Mouse (Mus musculus) myocyte (in vitro differentiated cells): ENCODE results near the gene Adcy1.

ENCODE experiments used
- CEBPB ChIP-seq: IDR thresholded peaks from 2 replicates; pipeline ENCODE4 v1.6.1; 2011; ENCODE audit warnings: mild to moderate bottlenecking, moderate library complexity; ENCODE audit not compliant: poor library complexity, insufficient read depth, severe bottlenecking
- MAX ChIP-seq: IDR thresholded peaks from one replicate; pipeline ENCODE4 v1.6.1; 2011; ENCODE audit warnings: low read depth, mild to moderate bottlenecking, control low read depth
- MYOD1 ChIP-seq, 3 experiments: IDR thresholded peaks; one replicate each; pipeline ENCODE4 v1.6.1; 2011; ENCODE audit warnings: control low read depth in 2 of 3, low read depth in 2 of 3, mild to moderate bottlenecking in 2 of 3, moderate library complexity in 1 of 3; ENCODE audit not compliant: insufficient read length in 2 of 3, control insufficient read depth in 1 of 3
- MYOG ChIP-seq, 3 experiments: IDR thresholded peaks; one replicate each; pipeline ENCODE4 v1.6.1; 2011; ENCODE audit warnings: control low read depth in 2 of 3, low read depth in 2 of 3, mild to moderate bottlenecking in 2 of 3; ENCODE audit not compliant: insufficient read length in 2 of 3, control insufficient read depth in 1 of 3, insufficient read depth in 1 of 3
- POLR2A ChIP-seq: IDR thresholded peaks from one replicate; pipeline ENCODE4 v1.6.1; 2011; ENCODE audit warnings: low read depth, mild to moderate bottlenecking, control low read depth, moderate library complexity; ENCODE audit not compliant: insufficient read length
- POLR2AphosphoS2 ChIP-seq: IDR thresholded peaks from one replicate; pipeline ENCODE4 v1.6.1; 2011; ENCODE audit warnings: low read depth, control low read depth; ENCODE audit not compliant: insufficient read length
- TCF12 ChIP-seq: IDR thresholded peaks from one replicate; pipeline ENCODE4 v1.6.1; 2011; ENCODE audit warnings: mild to moderate bottlenecking, control low read depth; ENCODE audit not compliant: poor library complexity, insufficient read depth, severe bottlenecking
- USF1 ChIP-seq: IDR thresholded peaks from one replicate; pipeline ENCODE4 v1.6.1; 2011; ENCODE audit warnings: low read depth, mild to moderate bottlenecking, control low read depth, moderate library complexity

- no peak for TF ChIP-seq POLR2A
- no peak for TF ChIP-seq MAX
- no peak for TF ChIP-seq USF1
- TF ChIP-seq MYOG (IDR thresholded peaks at IDR 0.05; ENCODE audit: control insufficient read depth in 1 of 3, insufficient read depth in 1 of 3, insufficient read length in 2 of 3, low read depth in 2 of 3) = no peak
- TF ChIP-seq POLR2AphosphoS2 = no peak
- TF ChIP-seq CEBPB = no peak
- TF ChIP-seq TCF12 = no peak
- TF ChIP-seq MYOD1 (IDR thresholded peaks at IDR 0.05; ENCODE audit: control insufficient read depth in 1 of 3, insufficient read length in 2 of 3, low read depth in 2 of 3) = no peak
Observed at GRCm38 (mm10) chr11:7187472-7187871, 124.2 kb downstream of the Adcy1 start.
